Mouse (Mus musculus) liver (tissue): ENCODE measurements around the gene Sult2a7.

ENCODE experiments used
- DNase-seq: peaks from one replicate; pipeline ENCODE4 v3.0.0-alpha.2; 2020; ENCODE audit warnings: mixed read lengths

Sult2a7 gene

GRCm38 (mm10) chr7:14494130-14494529 is at the start of gene Sult2a7:
Sult2a7 (minus strand) TSS chr7:14494230.
- no peak for DNase-seq

DNA sequence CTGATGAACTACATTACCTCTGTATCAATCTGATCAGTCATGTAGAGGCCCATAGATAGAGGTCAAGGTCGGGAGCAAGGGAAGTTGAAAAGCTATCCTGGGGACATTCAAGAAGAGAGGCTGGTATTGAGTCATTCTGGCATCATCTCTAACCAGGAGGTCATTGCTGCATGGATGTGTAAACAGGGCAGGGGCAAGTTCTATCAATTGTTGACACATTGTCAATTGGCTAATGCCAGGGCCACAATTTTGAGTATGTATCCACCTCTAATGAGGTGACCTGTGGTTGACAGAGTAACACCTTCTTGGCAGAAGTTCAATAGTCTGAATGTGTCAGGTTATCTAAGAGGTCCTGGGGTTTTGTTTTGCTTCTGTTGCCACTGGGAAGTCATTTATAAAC is 31.2 kb upstream of the Sult2a7 start:
- DNase-seq: no peak

DNA sequence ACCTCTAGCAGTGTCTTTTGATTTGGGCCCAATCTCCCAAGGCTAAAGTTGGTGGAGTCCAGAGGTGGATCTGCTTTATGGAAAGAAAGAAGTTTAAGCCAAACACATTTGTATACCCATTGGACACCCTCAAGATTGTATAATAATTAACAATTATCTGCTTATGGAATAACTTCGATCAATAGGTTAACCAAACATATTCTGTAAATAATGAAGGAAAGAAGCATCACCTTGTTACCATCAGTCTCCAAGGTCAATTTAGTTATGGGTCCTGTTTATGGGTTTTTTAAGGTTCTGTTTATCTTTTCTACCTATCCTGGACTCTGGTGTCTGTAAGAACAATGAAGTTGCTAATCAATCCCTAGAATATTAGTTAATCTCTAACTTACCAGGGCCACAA is 28.6 kb upstream of the Sult2a7 start:
- no peak for DNase-seq

- no peak for DNase-seq
These were observed 24.3 kb upstream of the Sult2a7 start for GRCm38 (mm10) chr7:14518301-14518700.

DNA sequence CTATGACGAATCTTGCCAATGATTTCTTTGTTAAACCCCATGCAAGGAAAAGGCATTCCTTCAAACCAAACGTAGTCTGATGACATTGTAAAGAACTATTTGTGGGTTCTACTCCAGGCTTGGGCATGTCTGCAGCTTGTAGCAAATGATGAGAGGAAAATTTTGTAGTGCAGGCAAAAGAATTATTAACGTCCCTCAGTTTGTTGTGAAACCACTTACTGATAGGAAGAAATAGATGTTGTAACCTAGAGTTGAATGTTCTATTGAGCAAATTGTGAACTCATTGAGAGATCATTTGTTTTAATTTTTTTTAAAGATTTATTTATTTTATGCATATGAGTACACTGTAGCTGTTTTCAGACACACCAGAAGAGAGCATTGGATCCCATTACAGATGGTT is 1.1 kb downstream of the Sult2a7 start:
- DNase-seq: no peak

GRCm38 (mm10) chr7:14446534-14446933 is 47.5 kb downstream of the Sult2a7 start, which contains the start of gene Sult2a8:
Sult2a8 (minus strand) TSS chr7:14446769.
- DNase-seq: no peak

DNA sequence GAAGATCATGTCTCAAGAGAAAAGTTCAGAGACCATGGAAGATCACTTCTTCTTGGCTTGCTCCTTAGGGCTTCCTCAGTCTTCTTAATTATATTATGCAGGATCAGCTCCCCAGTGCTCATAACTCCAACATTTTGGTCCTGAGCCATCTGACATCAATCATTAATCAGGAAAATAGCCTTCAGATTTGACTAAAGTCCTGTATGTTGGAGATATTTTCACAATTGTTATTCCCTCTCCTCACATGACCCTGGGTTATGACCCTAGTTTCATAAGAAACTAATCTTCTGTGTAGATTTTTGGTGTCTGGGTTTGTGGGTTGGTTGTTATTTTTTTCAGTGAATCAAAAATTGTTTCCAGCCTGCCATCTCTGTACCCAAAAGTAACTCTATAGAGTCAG is 54.4 kb downstream of the Sult2a7 start:
- no peak for DNase-seq

DNA sequence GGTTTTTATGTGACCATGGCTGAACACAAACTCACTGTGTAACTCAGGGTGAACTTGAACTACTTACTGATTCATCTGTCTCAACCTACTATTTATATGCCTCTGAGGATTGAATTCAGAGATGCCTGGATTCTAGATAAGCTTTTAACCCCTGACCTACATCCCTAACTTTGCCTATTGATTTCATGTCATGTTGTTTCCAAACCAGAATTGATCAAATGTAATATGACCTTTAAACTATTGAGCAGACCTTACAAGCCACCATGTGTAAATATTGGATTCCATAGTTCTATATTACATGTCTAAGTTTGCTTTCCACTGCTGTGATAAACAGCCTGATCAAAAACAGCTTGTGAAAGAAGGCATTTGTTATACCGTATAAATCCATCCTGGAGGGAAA is 55.5 kb downstream of the Sult2a7 start:
- DNase-seq: no peak

GRCm38 (mm10) chr7:14438029-14438428 is 56.0 kb downstream of the Sult2a7 start:
- DNase-seq: no peak
